Mouse (Mus musculus): ENCODE measurements around the gene Peli2. TPM values are rescaled to one million over a fixed set of nuclear protein-coding genes. Genes with fewer than 3 reads are reported as not detected.

Gene Peli2
- polyA plus RNA-seq, 1 experiment from 2014 or later, result 4.6 TPM

DNA sequence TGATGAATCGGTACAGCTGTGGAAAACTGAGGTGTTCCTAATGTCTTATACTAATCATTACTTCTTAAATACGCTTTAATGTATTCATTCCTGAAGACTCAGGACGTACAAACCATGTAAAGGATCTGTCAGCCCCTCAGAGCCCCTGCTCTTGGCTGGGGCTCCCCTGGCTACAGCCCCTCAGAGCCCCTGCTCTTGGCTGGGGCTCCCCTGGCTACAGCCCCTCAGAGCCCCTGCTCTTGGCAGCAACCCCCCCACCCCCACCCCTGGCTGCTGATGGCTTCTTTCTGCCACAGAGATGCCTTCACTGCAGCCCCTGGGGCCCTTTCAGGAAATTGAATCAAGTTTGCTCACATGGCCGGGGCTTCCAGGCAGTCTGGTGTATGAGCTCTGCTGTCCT is 22.5 kb downstream of the Peli2 start:
- H3K27ac ChIP-seq (ENCODE audit: low read length), result no peak overlapping the region
- no peaks in the 10 kb centered on the region for H3K27me3 ChIP-seq (ENCODE audit: control insufficient read depth, insufficient read depth, low read depth, low read length)
- WGBS, result 50% methylated on average over 4 of the region's 4 CpGs
- no peak overlapping the region for H3K9ac ChIP-seq (ENCODE audit: low read depth, low read length)
- H3K9me3 ChIP-seq (replicated peaks; ENCODE audit: control insufficient read depth, low read length, poor library complexity, severe bottlenecking), result no peaks in the 10 kb centered on the region
- H3K4me1 ChIP-seq (ENCODE audit: control insufficient read depth, insufficient read depth, low read length), result peaks cover 10% of the 10 kb centered on the region; the same call in 1 of the 2 replicates
- H3K36me3 ChIP-seq (ENCODE audit: control insufficient read depth, insufficient read depth, low read length), result no peaks in the 10 kb centered on the region
- H3K4me2 ChIP-seq (ENCODE audit: low read length), result no peak overlapping the region
- ATAC-seq, result no peak
- no peak overlapping the region for H3K4me3 ChIP-seq (ENCODE audit: low read depth, low read length)

GRCm38 (mm10) chr14:48144330-48144729 is 23.7 kb downstream of the Peli2 start:
- Histone ChIP-seq H3K4me3 (ENCODE audit: low read depth, low read length) (no peak overlapping the region), H3K27me3 (ENCODE audit: control insufficient read depth, insufficient read depth, low read depth, low read length) (no peaks in the 10 kb centered on the region), H3K9ac (ENCODE audit: low read depth, low read length) (no peak overlapping the region), H3K4me2 (ENCODE audit: low read length) (no peak overlapping the region), H3K9me3 (replicated peaks; ENCODE audit: control insufficient read depth, low read length, poor library complexity, severe bottlenecking) (no peaks in the 10 kb centered on the region), H3K27ac (ENCODE audit: low read length) (no peak overlapping the region), H3K4me1 (ENCODE audit: control insufficient read depth, insufficient read depth, low read length) (peaks cover 9% of the 10 kb centered on the region; the same call in 1 of the 2 replicates), H3K36me3 (ENCODE audit: control insufficient read depth, insufficient read depth, low read length) (no peaks in the 10 kb centered on the region)
- 93% methylated on average over 17 of the region's 17 CpGs for WGBS
- no peak for ATAC-seq

- Histone ChIP-seq H3K9me3 (replicated peaks; ENCODE audit: control insufficient read depth, low read length, poor library complexity, severe bottlenecking) (no peaks in the 10 kb centered on the region), H3K9ac (ENCODE audit: low read depth, low read length) (no peak overlapping the region), H3K27ac (ENCODE audit: low read length) (no peak overlapping the region), H3K27me3 (ENCODE audit: control insufficient read depth, insufficient read depth, low read depth, low read length) (no peaks in the 10 kb centered on the region), H3K36me3 (ENCODE audit: control insufficient read depth, insufficient read depth, low read length) (no peaks in the 10 kb centered on the region), H3K4me3 (ENCODE audit: low read depth, low read length) (no peak overlapping the region), H3K4me2 (ENCODE audit: low read length) (no peak overlapping the region), H3K4me1 (ENCODE audit: control insufficient read depth, insufficient read depth, low read length) (peaks cover 5% of the 10 kb centered on the region; the same call in 1 of the 2 replicates)
- no peak for ATAC-seq
- WGBS, result 87% methylated on average over 6 of the region's 6 CpGs
Observed at GRCm38 (mm10) chr14:48147688-48148087, 27.1 kb downstream of the Peli2 start.

DNA sequence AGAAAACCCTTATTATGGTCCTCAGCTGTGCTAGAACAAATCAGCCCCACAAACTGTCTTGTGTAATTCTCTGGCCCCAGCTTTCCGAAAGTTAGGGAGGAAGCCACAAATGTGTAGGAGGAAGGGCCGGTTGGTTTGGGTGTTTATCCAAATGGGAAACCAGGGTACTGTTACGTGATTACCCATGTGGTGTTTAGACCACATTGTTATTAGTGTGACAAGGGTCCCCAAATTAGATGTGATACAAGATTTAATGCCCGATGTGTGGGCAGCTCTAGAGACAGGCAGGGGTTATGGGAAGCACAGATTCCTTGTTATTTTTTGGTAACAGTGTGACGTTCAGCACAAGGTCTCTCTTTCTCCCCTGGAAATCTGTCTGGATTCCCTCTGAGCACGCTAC is 28.0 kb downstream of the Peli2 start:
- no peak for ATAC-seq
- H3K36me3 ChIP-seq (ENCODE audit: control insufficient read depth, insufficient read depth, low read length), result no peaks in the 10 kb centered on the region
- no peak overlapping the region for H3K4me2 ChIP-seq (ENCODE audit: low read length)
- H3K9ac ChIP-seq (ENCODE audit: low read depth, low read length), result no peak overlapping the region
- H3K9me3 ChIP-seq (replicated peaks; ENCODE audit: control insufficient read depth, low read length, poor library complexity, severe bottlenecking), result no peaks in the 10 kb centered on the region
- no peak overlapping the region for H3K27ac ChIP-seq (ENCODE audit: low read length)
- H3K4me3 ChIP-seq (ENCODE audit: low read depth, low read length), result no peak overlapping the region
- H3K27me3 ChIP-seq (ENCODE audit: control insufficient read depth, insufficient read depth, low read depth, low read length), result no peaks in the 10 kb centered on the region
- 92% methylated on average over 6 of the region's 6 CpGs for WGBS
- H3K4me1 ChIP-seq (ENCODE audit: control insufficient read depth, insufficient read depth, low read length), result no peaks in the 10 kb centered on the region

GRCm38 (mm10) chr14:48149351-48149750 is 28.7 kb downstream of the Peli2 start:
- WGBS, result 92% methylated on average over 9 of the region's 9 CpGs
- Histone ChIP-seq H3K27ac (ENCODE audit: low read length) (no peak overlapping the region), H3K4me3 (ENCODE audit: low read depth, low read length) (no peak overlapping the region), H3K27me3 (ENCODE audit: control insufficient read depth, insufficient read depth, low read depth, low read length) (no peaks in the 10 kb centered on the region), H3K4me1 (ENCODE audit: control insufficient read depth, insufficient read depth, low read length) (no peaks in the 10 kb centered on the region), H3K9me3 (replicated peaks; ENCODE audit: control insufficient read depth, low read length, poor library complexity, severe bottlenecking) (no peaks in the 10 kb centered on the region), H3K9ac (ENCODE audit: low read depth, low read length) (no peak overlapping the region), H3K4me2 (ENCODE audit: low read length) (no peak overlapping the region), H3K36me3 (ENCODE audit: control insufficient read depth, insufficient read depth, low read length) (no peaks in the 10 kb centered on the region)
- no peak for ATAC-seq

DNA sequence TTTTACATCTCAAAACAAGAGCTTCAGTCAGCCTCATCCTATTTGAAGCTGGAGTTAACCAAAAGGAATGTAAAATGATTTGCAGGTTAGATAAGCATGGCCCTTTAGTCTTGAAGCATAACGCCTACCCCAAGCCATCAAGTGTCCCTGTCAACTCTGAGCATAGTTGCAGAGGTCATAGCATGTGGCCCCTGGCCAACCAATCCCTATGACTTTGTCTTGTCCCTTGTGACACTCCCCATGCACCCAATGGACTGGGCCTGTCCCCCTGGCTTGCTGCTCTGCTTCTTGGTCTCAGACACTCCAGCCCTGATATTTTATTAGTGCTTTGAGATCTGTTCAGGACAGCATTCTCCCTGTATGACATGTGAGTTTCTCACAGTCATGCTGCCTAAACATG is 30.3 kb downstream of the Peli2 start:
- Histone ChIP-seq H3K9me3 (replicated peaks; ENCODE audit: control insufficient read depth, low read length, poor library complexity, severe bottlenecking) (no peaks in the 10 kb centered on the region), H3K4me1 (ENCODE audit: control insufficient read depth, insufficient read depth, low read length) (no peaks in the 10 kb centered on the region), H3K9ac (ENCODE audit: low read depth, low read length) (no peak overlapping the region), H3K36me3 (ENCODE audit: control insufficient read depth, insufficient read depth, low read length) (no peaks in the 10 kb centered on the region), H3K4me3 (ENCODE audit: low read depth, low read length) (no peak overlapping the region), H3K27me3 (ENCODE audit: control insufficient read depth, insufficient read depth, low read depth, low read length) (no peaks in the 10 kb centered on the region), H3K4me2 (ENCODE audit: low read length) (no peak overlapping the region), H3K27ac (ENCODE audit: low read length) (no peak overlapping the region)
- 84% methylated on average over 1 of the region's 1 CpGs for whole genome bisulfite sequencing
- no peak for ATAC-seq

GRCm38 (mm10) chr14:48151554-48151953 is 30.9 kb downstream of the Peli2 start:
- no peak for ATAC-seq
- Histone ChIP-seq H3K4me2 (ENCODE audit: low read length) (no peak overlapping the region), H3K4me3 (ENCODE audit: low read depth, low read length) (no peak overlapping the region), H3K27ac (ENCODE audit: low read length) (no peak overlapping the region), H3K4me1 (ENCODE audit: control insufficient read depth, insufficient read depth, low read length) (no peaks in the 10 kb centered on the region), H3K9ac (ENCODE audit: low read depth, low read length) (no peak overlapping the region), H3K9me3 (replicated peaks; ENCODE audit: control insufficient read depth, low read length, poor library complexity, severe bottlenecking) (no peaks in the 10 kb centered on the region), H3K36me3 (ENCODE audit: control insufficient read depth, insufficient read depth, low read length) (no peaks in the 10 kb centered on the region), H3K27me3 (ENCODE audit: control insufficient read depth, insufficient read depth, low read depth, low read length) (no peaks in the 10 kb centered on the region)
- 89% methylated on average over 2 of the region's 2 CpGs for WGBS

- 80% methylated on average over 2 of the region's 2 CpGs for WGBS
- Histone ChIP-seq H3K9me3 (replicated peaks; ENCODE audit: control insufficient read depth, low read length, poor library complexity, severe bottlenecking) (no peaks in the 10 kb centered on the region), H3K27me3 (ENCODE audit: control insufficient read depth, insufficient read depth, low read depth, low read length) (no peaks in the 10 kb centered on the region), H3K4me2 (ENCODE audit: low read length) (no peak overlapping the region), H3K4me1 (ENCODE audit: control insufficient read depth, insufficient read depth, low read length) (no peaks in the 10 kb centered on the region), H3K36me3 (ENCODE audit: control insufficient read depth, insufficient read depth, low read length) (no peaks in the 10 kb centered on the region), H3K9ac (ENCODE audit: low read depth, low read length) (no peak overlapping the region), H3K27ac (ENCODE audit: low read length) (no peak overlapping the region), H3K4me3 (ENCODE audit: low read depth, low read length) (no peak overlapping the region)
- ATAC-seq, result no peak
Observed at GRCm38 (mm10) chr14:48153064-48153463, 32.4 kb downstream of the Peli2 start.

- no peaks in the 10 kb centered on the region for H3K27me3 ChIP-seq (ENCODE audit: control insufficient read depth, insufficient read depth, low read depth, low read length)
- H3K4me3 ChIP-seq (ENCODE audit: low read depth, low read length), result no peak overlapping the region
- H3K9me3 ChIP-seq (replicated peaks; ENCODE audit: control insufficient read depth, low read length, poor library complexity, severe bottlenecking), result no peaks in the 10 kb centered on the region
- no peaks in the 10 kb centered on the region for H3K4me1 ChIP-seq (ENCODE audit: control insufficient read depth, insufficient read depth, low read length)
- H3K9ac ChIP-seq (ENCODE audit: low read depth, low read length), result no peak overlapping the region
- WGBS, result 89% methylated on average over 5 of the region's 5 CpGs
- no peaks in the 10 kb centered on the region for H3K36me3 ChIP-seq (ENCODE audit: control insufficient read depth, insufficient read depth, low read length)
- no peak overlapping the region for H3K4me2 ChIP-seq (ENCODE audit: low read length)
- H3K27ac ChIP-seq (ENCODE audit: low read length), result no peak overlapping the region
- no peak for ATAC-seq
Observed at GRCm38 (mm10) chr14:48153865-48154511, 33.4 kb downstream of the Peli2 start.

Measured in midbrain, embryonic 16.5 days (tissue).